Mouse (Mus musculus): ENCODE data around the gene Sec24a.

Gene Sec24a

GRCm38 (mm10) chr11:51652889-51653418 lies 110.5 kb downstream of the Sec24a start:
- ATAC-seq (ENCODE audit: insufficient number of reproducible peaks, low FRiP score, low TSS enrichment), result no peak

GRCm38 (mm10) chr11:51650691-51651515 lies 112.5 kb downstream of the Sec24a start, which contains the start of the genes N4bp3 and D930048N14Rik:
N4bp3 (minus strand) TSS chr11:51650842.
D930048N14Rik (plus strand) TSS chr11:51650954.
- ATAC-seq (ENCODE audit: insufficient number of reproducible peaks, low FRiP score, low TSS enrichment), result 0 out of 2 replicates have a peak, but pooled peaks have one; percentile 40

- no peak for ATAC-seq (ENCODE audit: insufficient number of reproducible peaks, low FRiP score, low TSS enrichment)
Observed at GRCm38 (mm10) chr11:51650261-51650660, 113.2 kb downstream of the Sec24a start.

- ATAC-seq (ENCODE audit: insufficient number of reproducible peaks, low FRiP score, low TSS enrichment), result no peak
Observed at GRCm38 (mm10) chr11:51649889-51650199, 113.6 kb downstream of the Sec24a start.

- ATAC-seq (ENCODE audit: insufficient number of reproducible peaks, low FRiP score, low TSS enrichment), result no peak
Observed at GRCm38 (mm10) chr11:51649111-51649888, 114.1 kb downstream of the Sec24a start.

GRCm38 (mm10) chr11:51648566-51648965 lies 114.9 kb downstream of the Sec24a start:
- no peak for ATAC-seq (ENCODE audit: insufficient number of reproducible peaks, low FRiP score, low TSS enrichment)

GRCm38 (mm10) chr11:51646751-51647667 lies 116.4 kb downstream of the Sec24a start:
- no peak for ATAC-seq (ENCODE audit: insufficient number of reproducible peaks, low FRiP score, low TSS enrichment)

GRCm38 (mm10) chr11:51646245-51646644 lies 117.2 kb downstream of the Sec24a start:
- no peak for ATAC-seq (ENCODE audit: insufficient number of reproducible peaks, low FRiP score, low TSS enrichment)

GRCm38 (mm10) chr11:51645293-51645692 lies 118.1 kb downstream of the Sec24a start:
- ATAC-seq (ENCODE audit: insufficient number of reproducible peaks, low FRiP score, low TSS enrichment), result no peak

- no peak for ATAC-seq (ENCODE audit: insufficient number of reproducible peaks, low FRiP score, low TSS enrichment)
Observed at GRCm38 (mm10) chr11:51644217-51644616, 119.2 kb downstream of the Sec24a start.

GRCm38 (mm10) chr11:51643761-51644160 lies 119.7 kb downstream of the Sec24a start:
- peak; percentile 32; the same call in 1 of the 2 replicates for ATAC-seq (ENCODE audit: insufficient number of reproducible peaks, low FRiP score, low TSS enrichment)

- peak; percentile 57; the same call in 1 of the 2 replicates for ATAC-seq (ENCODE audit: insufficient number of reproducible peaks, low FRiP score, low TSS enrichment)
Observed at GRCm38 (mm10) chr11:51643202-51643601, 120.2 kb downstream of the Sec24a start.
